Mouse (Mus musculus) heart, postnatal 10 days (tissue): ENCODE data around the gene Zbtb7b. TPM values are rescaled to one million over a fixed set of nuclear protein-coding genes. Genes with fewer than 3 reads are reported as not detected.

Experiments used
- DNase-seq, 2 experiments: peaks; one replicate each; pipeline ENCODE4 v3.0.0; 2021
- intact Hi-C: fragments of 180-260 bp; cut with DNase I; formaldehyde crosslinking; loops from one replicate; pipeline ENCODE4 v1.15.1; 2025
- total RNA-seq, 2 experiments: library from RNA; stranded (reverse); gene quantifications; 2 replicates each; pipeline ENCODE4 v1.2.3; 2021

The Zbtb7b gene
- total RNA-seq, 2 experiments from 2014 or later = 20.2 to 25.6 TPM

DNA sequence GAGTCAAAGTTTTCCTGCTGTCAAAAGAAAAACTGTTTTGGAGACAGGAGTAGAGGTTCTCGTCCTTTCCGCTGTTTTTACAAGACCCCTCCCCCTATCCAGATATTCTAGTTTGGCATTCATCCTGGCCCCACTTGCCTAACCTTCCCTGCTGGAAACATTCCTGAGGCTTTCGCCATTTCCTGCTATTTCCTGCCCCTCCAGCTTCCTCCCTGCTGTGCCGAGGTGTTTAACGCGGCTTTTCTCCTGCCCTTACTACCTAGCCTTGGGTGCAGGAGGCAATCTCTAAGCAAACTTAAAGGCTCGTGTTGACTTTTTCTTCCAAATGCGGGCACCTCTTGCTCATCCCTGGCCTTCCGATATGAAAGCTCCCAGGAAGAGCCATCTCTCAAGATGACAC, 25.0 kb upstream of the Zbtb7b start:
- peak; percentile 78 to 80 for DNase-seq
- intact Hi-C loops = loop anchor here (2.0 kb wide), 1 partner anchor 25 kb away; the partner anchor contains the start of gene Zbtb7b

DNA sequence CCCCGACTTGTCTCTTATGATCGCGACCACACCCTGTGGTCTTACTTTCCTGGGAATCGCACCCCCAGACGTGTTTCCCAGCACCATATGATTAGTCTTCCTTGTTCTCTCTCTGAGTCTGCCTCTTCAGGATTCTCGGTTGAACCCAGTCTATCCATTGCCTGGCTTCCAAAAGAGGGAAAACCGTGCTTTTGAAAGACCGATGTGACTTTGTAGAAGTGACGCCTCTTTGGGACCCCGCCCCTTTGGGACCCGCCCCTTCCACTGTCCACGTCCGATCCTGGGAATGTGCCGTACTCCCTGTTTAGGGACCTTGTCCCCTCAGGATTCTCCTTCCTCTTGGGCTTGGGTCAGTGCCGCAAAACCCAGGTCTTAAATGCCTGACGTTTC, 24.3 kb upstream of the Zbtb7b start:
- intact Hi-C loops = loop anchor here (2.0 kb wide), 1 partner anchor 24 kb away; the partner anchor contains the start of gene Zbtb7b
- DNase-seq = peak; percentile 86 to 90

DNA sequence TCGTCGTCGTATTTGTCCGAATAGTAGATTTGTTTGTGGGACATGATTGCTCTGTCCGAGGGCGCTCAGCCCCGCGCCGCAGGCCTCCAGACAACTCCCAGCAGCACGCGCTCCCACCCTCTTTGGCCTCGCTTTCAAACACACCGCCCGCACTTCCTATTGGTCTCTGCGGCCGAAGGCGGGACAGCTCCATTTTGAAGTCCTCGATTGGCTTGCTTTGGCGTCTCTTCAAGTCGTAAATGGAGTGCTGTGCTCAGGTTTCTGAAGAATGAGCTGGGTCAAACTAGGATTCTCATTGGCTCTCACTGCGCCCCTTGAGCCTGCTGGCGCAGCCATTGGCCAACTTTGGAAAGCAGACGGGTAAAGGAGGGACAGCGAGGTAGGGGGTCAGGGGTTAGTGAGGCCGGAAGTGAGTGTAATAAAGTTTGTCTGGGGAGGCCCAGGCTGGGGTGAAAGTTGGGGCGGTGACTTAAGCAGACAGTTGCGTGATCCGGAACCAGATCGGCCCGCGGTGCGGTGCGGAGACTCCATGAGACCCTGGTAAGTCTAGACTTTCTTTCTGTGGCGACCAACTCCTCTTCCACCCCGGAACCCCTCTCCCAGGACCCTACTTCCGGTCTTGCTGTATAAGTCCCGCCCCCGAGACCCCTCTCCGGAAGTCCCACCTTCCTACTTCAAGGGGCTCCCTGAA, 23.7 kb upstream of the Zbtb7b start, which contains the start of the genes Cks1b and Shc1:
Cks1b (minus strand) TSS at position 214 of the 691 bp plus-strand sequence.
Shc1 (plus strand) TSS at position 274 of the 691 bp plus-strand sequence.
- intact Hi-C loops = loop anchor here (2.0 kb wide), 1 partner anchor 24 kb away; the partner anchor contains the start of gene Zbtb7b
- DNase-seq = peak; percentile 98

- intact Hi-C loops = loop anchor here (2.0 kb wide), 1 partner anchor 23 kb away; the partner anchor contains the start of gene Zbtb7b
- DNase-seq = no peak
These were observed 23.2 kb upstream of the Zbtb7b start for GRCm38 (mm10) chr3:89417840-89418169.

- DNase-seq = no peak
- intact Hi-C loops = no loop called here
These were observed 22.6 kb upstream of the Zbtb7b start for GRCm38 (mm10) chr3:89417131-89417530.

- intact Hi-C loops = no loop called here
These were observed 21.6 kb upstream of the Zbtb7b start for GRCm38 (mm10) chr3:89416158-89416557.

DNA sequence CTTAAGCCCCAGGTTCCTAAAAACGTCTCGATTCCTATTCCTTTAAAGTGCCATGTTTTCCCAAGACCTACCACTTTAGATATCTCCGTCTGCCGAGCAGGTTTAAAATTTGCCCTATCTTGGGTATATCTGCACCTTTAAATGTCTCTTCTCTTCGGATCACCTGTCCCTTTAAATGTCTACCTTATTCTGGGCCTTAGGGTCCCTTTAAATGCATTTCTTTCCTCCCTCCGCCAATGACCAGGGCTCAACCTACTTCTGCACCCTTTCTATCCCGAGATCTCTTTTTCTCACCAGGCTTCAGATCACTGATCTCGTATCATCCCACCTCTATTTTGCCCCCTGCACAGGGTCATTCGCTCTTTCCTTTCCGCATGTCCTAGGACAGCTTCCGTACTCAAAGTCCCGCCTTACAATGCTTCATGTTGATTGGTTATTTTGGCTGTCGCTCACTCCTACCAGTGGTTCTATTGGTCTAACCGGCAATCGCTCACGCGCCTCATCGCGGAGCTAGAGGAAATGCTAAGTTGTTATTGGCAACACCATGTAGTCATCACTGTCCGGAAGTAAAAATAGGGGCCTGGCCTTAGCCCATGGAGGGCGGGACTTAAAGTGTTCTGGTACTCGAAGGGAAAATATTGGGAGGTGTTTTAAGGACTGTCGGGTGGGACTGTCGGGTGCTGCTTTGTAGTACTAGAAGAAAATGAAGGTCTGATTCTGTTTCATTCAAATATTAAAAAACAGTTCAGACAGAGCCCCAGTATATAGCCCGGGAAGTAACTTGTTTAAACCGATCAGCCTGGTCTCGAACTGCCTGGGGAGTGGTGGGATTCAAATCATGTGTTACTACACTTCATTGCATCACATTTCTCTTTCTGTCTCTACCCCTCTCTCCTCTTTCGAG, 17.2 kb upstream of the Zbtb7b start, which contains the start of gene Flad1:
Flad1 (minus strand) TSS at position 381 of the 904 bp plus-strand sequence.
- intact Hi-C loops = loop anchor here (1.0 to 2.0 kb wide), 2 partner anchors 17 to 33 kb away; partner anchors contain the start of gene Zbtb7b
- DNase-seq = peak; percentile 100

More at GRCm38 (mm10) chr3:89416158-89416557, 21.6 kb upstream of the Zbtb7b start:
- DNase-seq = no peak

GRCm38 (mm10) chr3:89410864-89411263, 16.3 kb upstream of the Zbtb7b start:
- intact Hi-C loops = loop anchor here (1.0 to 2.0 kb wide), 2 partner anchors 16 to 33 kb away; partner anchors contain the start of gene Zbtb7b
- no peak for DNase-seq

DNA sequence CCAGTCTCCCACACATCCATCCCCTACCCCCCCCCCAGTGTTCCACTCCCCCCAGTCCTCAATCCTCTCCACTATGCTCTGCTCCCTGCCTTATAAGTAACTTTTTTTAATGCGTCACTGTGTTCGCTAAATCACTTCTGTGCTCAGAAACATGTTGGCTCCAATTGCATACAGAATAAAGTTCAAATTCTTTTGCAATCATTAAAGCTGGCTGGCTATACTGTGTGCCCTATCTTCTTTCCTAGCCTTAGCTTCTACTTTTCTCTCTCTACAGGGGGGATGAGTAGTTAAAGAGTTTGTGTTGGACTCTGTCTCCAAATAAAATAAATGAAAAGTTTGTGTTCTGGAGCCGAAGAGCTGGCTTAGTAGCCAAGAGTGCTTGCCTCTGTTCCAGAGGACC, 15.1 kb upstream of the Zbtb7b start:
- no peak for DNase-seq
- intact Hi-C loops = loop anchor here (2.0 to 5.0 kb wide), 2 partner anchors 15 to 38 kb away; partner anchors contain the start of gene Zbtb7b

DNA sequence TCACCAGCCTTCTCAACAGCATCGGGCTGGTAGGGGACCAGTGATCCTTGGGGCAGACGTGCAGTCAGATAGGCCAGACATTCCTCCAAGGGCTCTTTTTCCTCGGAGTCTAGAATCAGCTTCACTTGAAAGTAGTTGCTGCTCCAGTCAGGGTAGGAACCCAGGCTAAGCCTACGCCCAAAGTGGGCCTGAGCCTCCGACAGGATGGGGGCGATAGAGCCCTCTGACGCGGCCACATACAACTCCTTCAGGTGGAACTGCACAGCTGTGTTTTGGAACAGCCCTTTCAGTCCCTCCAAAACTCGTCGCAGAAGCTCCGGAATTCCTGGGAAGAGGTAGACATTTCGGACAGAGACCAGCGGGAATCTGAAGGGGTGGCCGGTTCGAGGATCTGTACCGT, 13.9 kb upstream of the Zbtb7b start:
- intact Hi-C loops = loop anchor here (5.0 kb wide), 1 partner anchor 39 kb away; no protein-coding TSS in a partner anchor
- no peak for DNase-seq

GRCm38 (mm10) chr3:89406887-89407286, 12.3 kb upstream of the Zbtb7b start:
- intact Hi-C loops = loop anchor here (5.0 kb wide), 1 partner anchor 40 kb away; no protein-coding TSS in a partner anchor
- no peak for DNase-seq

GRCm38 (mm10) chr3:89402693-89403092, 8.1 kb upstream of the Zbtb7b start, which contains the start of gene Lenep:
Gene Lenep, minus strand, starts transcription at chr3:89402793.
- no peak for DNase-seq
- intact Hi-C loops = no loop called here

GRCm38 (mm10) chr3:89401329-89401728, 6.8 kb upstream of the Zbtb7b start:
- DNase-seq = no peak
- intact Hi-C loops = no loop called here

DNA sequence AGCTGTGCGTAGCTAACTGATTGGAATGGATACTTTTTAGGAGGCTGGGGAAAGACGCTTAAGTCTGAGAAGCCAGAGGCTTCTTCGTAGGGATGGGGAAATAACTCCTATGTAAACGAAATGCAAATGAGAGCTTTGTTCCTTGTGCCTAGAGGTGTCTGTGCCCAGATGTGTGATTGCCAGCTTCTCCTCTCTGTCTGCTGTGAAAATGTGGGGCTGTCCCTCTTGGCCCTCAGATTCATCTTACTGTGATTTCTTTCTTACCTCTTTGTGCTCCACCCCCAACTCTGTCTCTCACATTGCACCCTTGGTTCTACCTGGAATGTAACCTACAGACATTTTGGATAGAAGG, 2.1 kb upstream of the Zbtb7b start:
- intact Hi-C loops = loop anchor here (1.0 kb wide), 1 partner anchor 89 kb away; no protein-coding TSS in a partner anchor
- DNase-seq = no peak

- peak; percentile 82 to 83 for DNase-seq
- intact Hi-C loops = loop anchor here (1.0 to 2.0 kb wide), 3 partner anchors 15 to 89 kb away; partner anchors contain the start of genes Cks1b, Flad1 and Shc1
These were observed 1.5 kb upstream of the Zbtb7b start for GRCm38 (mm10) chr3:89395806-89396653.

DNA sequence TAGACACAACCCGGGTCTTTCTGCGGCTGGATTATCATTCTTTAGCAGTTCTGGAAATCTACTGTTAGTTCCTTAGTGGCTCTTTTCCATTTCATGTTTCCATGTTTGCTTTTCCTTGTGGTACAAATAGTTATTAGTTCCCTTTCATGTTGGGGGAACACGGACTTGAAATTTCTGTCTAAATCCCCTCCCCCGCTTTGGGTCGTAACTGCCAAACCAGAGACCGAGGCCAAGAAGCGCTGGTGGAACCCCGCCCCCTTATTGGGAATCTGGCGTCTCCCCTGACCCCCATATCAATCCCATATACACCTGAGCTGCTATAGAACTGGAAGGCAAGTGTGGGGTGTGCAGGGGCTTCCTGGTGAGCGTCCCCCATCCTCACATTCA, 836 bp upstream of the Zbtb7b start:
- intact Hi-C loops = loop anchor here (2.0 kb wide), 2 partner anchors 15 to 23 kb away; partner anchors contain the start of genes Cks1b, Flad1 and Shc1
- DNase-seq = peak in 1 of 2 experiments; percentile 40

GRCm38 (mm10) chr3:89394894-89395256, 299 bp upstream of the Zbtb7b start:
- DNase-seq = peak; percentile 90 to 91
- intact Hi-C loops = loop anchor here (2.0 kb wide), 2 partner anchors 16 to 24 kb away; partner anchors contain the start of genes Cks1b, Flad1 and Shc1

DNA sequence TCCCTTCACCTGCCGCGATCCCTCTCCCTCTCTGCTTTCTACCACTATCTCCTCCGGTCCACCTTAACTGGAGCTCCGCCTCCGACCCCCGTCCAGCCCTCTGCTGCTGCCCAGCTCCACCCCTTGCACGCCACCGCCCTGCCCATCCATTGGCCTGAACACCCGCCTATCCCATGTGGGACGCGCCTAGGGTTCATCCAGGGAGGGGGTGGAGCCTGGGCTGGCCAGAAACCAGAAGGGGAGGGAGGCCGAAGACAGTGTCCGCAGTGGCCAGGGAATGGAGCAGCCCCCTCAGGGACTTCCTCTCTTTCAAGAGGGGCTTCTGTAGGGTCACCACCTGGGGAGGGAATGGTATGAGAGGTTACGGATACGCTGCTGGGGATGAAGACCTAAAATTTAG, 971 bp downstream of the Zbtb7b start:
- DNase-seq = peak; percentile 99 to 100
- intact Hi-C loops = loop anchor here (2.0 kb wide), 3 partner anchors 17 to 39 kb away; partner anchors contain the start of genes Cks1b, Flad1 and Shc1

- DNase-seq = peak; percentile 51 to 57
- intact Hi-C loops = loop anchor here (2.0 kb wide), 1 partner anchor 38 kb away; no protein-coding TSS in a partner anchor
These were observed 1.7 kb downstream of the Zbtb7b start for GRCm38 (mm10) chr3:89392871-89393311.
